Mouse (Mus musculus) kidney, embryonic 16.5 days (tissue): ENCODE results near the gene Gm11213. TPM values are rescaled to one million over a fixed set of nuclear protein-coding genes. Genes with fewer than 3 reads are reported as not detected.

Experiments
- ATAC-seq: fragments of 200-750 bp; cut with Nextera tagmentation; 2 replicates; pipeline ENCODE4 v1.8.0; 2017; ENCODE audit warnings: moderate TSS enrichment; ENCODE audit not compliant: low FRiP score, low TSS enrichment
- H3K27ac ChIP-seq: fragments of 300-500 bp; sonication (generic); 2 replicates; pipeline ENCODE4 v1.5.1; 2014; ENCODE audit warnings: low read length
- H3K27me3 ChIP-seq: fragments of 300-500 bp; sonication (generic); 2 replicates; pipeline ENCODE4 v1.6.1; 2014; ENCODE audit warnings: low read length, control low read depth, mixed read lengths; ENCODE audit not compliant: insufficient read depth
- H3K36me3 ChIP-seq: fragments of 300-500 bp; sonication (generic); 2 replicates; pipeline ENCODE4 v1.6.1; 2014; ENCODE audit warnings: low read length, control low read depth, mixed read lengths; ENCODE audit not compliant: insufficient read depth
- H3K4me1 ChIP-seq: fragments of 300-500 bp; sonication (generic); 2 replicates; pipeline ENCODE4 v1.6.1; 2014; ENCODE audit warnings: low read length, control low read depth, mixed read lengths; ENCODE audit not compliant: insufficient read depth
- H3K4me2 ChIP-seq: fragments of 300-500 bp; sonication (generic); replicated peaks from 2 replicates; pipeline ENCODE4 v1.6.1; 2014; ENCODE audit warnings: low read depth, low read length
- H3K4me3 ChIP-seq: fragments of 300-500 bp; sonication (generic); 2 replicates; pipeline ENCODE4 v1.5.1; 2014; ENCODE audit warnings: mild to moderate bottlenecking, low read length
- H3K9ac ChIP-seq: fragments of 300-500 bp; sonication (generic); replicated peaks from 2 replicates; pipeline ENCODE4 v1.6.1; 2014; ENCODE audit warnings: low read length
- H3K9me3 ChIP-seq: fragments of 300-500 bp; sonication (generic); 2 replicates; pipeline ENCODE4 v1.6.1; 2016; ENCODE audit warnings: low read length, control low read depth
- WGBS: fragments of 180-500 bp; shearing (Covaris S2); extraction: QIAGEN DNeasy Blood & Tissue Kit; methylation state at CpG from one replicate; pipeline ENCODE4 v1.1.7; 2014; 5-methylcytosine and 5-hydroxymethylcytosine counted together
- polyA plus RNA-seq: library from polyadenylated mRNA; unstranded; fragments of >200 nt; fragmentation: Nextera tagmentation; extraction: Ambion mirVana; gene quantifications from 2 replicates; pipeline ENCODE4 v1.2.1, GENCODE M21; 2015

Gene Gm11213
- polyA plus RNA-seq, result not detected in 2 replicates

GRCm38 (mm10) chr4:63604945-63605344 lies at the start of gene Gm11213:
Gm11213 (minus strand) TSS chr4:63605261.
- Histone ChIP-seq H3K27me3 (no peaks in the 10 kb centered on the region), H3K36me3 (no peaks in the 10 kb centered on the region), H3K9me3 (no peaks in the 10 kb centered on the region), H3K9ac (no peak within 1 kb of the TSS), H3K27ac (no peak within 1 kb of the TSS), H3K4me2 (no peak within 1 kb of the TSS), H3K4me3 (no peak within 1 kb of the TSS), H3K4me1 (no peaks in the 10 kb centered on the region)
- 76% methylated on average over 3 of the region's 3 CpGs for WGBS
- no peak for ATAC-seq

- H3K27me3 ChIP-seq, result no peaks in the 10 kb centered on the region
- 92% methylated on average over 1 of the region's 1 CpGs for WGBS
- no peaks in the 10 kb centered on the region for H3K4me1 ChIP-seq
- no peak overlapping the region for H3K4me3 ChIP-seq
- no peak overlapping the region for H3K9ac ChIP-seq
- H3K36me3 ChIP-seq, result no peaks in the 10 kb centered on the region
- peak; percentile 27; the same call in 1 of the 2 replicates for ATAC-seq
- no peaks in the 10 kb centered on the region for H3K9me3 ChIP-seq
- no peak overlapping the region for H3K27ac ChIP-seq
- no peak overlapping the region for H3K4me2 ChIP-seq
Observed at GRCm38 (mm10) chr4:63654381-63654780, 49.3 kb upstream of the Gm11213 start.

GRCm38 (mm10) chr4:63643956-63644726 lies 39.1 kb upstream of the Gm11213 start:
- Histone ChIP-seq H3K4me3 (no peak overlapping the region), H3K27ac (no peak overlapping the region)
- ATAC-seq, result no peak

GRCm38 (mm10) chr4:63639842-63640241 lies 34.8 kb upstream of the Gm11213 start:
- Histone ChIP-seq H3K36me3 (no peaks in the 10 kb centered on the region), H3K4me3 (no peak overlapping the region), H3K9ac (no peak overlapping the region), H3K9me3 (no peaks in the 10 kb centered on the region), H3K4me2 (no peak overlapping the region), H3K27ac (no peak overlapping the region), H3K27me3 (no peaks in the 10 kb centered on the region), H3K4me1 (no peaks in the 10 kb centered on the region)
- ATAC-seq, result no peak
- 79% methylated on average over 2 of the region's 2 CpGs for WGBS

More at GRCm38 (mm10) chr4:63643956-63644726, 39.1 kb upstream of the Gm11213 start:
- Histone ChIP-seq H3K36me3 (no peaks in the 10 kb centered on the region), H3K9ac (no peak overlapping the region), H3K9me3 (no peaks in the 10 kb centered on the region), H3K27me3 (no peaks in the 10 kb centered on the region), H3K4me1 (no peaks in the 10 kb centered on the region), H3K4me2 (no peak overlapping the region)

- Histone ChIP-seq H3K9ac (no peak overlapping the region), H3K27ac (no peak overlapping the region), H3K4me1 (no peaks in the 10 kb centered on the region), H3K36me3 (no peaks in the 10 kb centered on the region), H3K9me3 (no peaks in the 10 kb centered on the region), H3K27me3 (no peaks in the 10 kb centered on the region), H3K4me2 (no peak overlapping the region), H3K4me3 (no peak overlapping the region)
- ATAC-seq, result no peak
- 39% methylated on average over 1 of the region's 1 CpGs for WGBS
Observed at GRCm38 (mm10) chr4:63638603-63639002, 33.5 kb upstream of the Gm11213 start.

GRCm38 (mm10) chr4:63633181-63633580 lies 28.1 kb upstream of the Gm11213 start:
- Histone ChIP-seq H3K9ac (no peak overlapping the region), H3K27me3 (no peaks in the 10 kb centered on the region), H3K9me3 (no peaks in the 10 kb centered on the region), H3K4me1 (no peaks in the 10 kb centered on the region), H3K4me2 (no peak overlapping the region), H3K27ac (no peak overlapping the region), H3K4me3 (no peak overlapping the region), H3K36me3 (no peaks in the 10 kb centered on the region)
- no peak for ATAC-seq
- WGBS, result 93% methylated on average over 2 of the region's 2 CpGs

GRCm38 (mm10) chr4:63627111-63627510 lies 22.1 kb upstream of the Gm11213 start:
- Histone ChIP-seq H3K27me3 (no peaks in the 10 kb centered on the region), H3K4me2 (no peak overlapping the region), H3K4me3 (no peak overlapping the region), H3K9ac (no peak overlapping the region), H3K27ac (no peak overlapping the region), H3K4me1 (no peaks in the 10 kb centered on the region), H3K9me3 (no peaks in the 10 kb centered on the region), H3K36me3 (no peaks in the 10 kb centered on the region)
- no peak for ATAC-seq
- 76% methylated on average over 8 of the region's 8 CpGs for WGBS

- no peaks in the 10 kb centered on the region for H3K27me3 ChIP-seq
- no peaks in the 10 kb centered on the region for H3K4me1 ChIP-seq
- 33% methylated on average over 3 of the region's 3 CpGs for WGBS
- no peak overlapping the region for H3K4me2 ChIP-seq
- H3K9me3 ChIP-seq, result no peaks in the 10 kb centered on the region
- H3K4me3 ChIP-seq, result no peak overlapping the region
- no peak overlapping the region for H3K9ac ChIP-seq
- ATAC-seq, result no peak
- H3K27ac ChIP-seq, result no peak overlapping the region
- no peaks in the 10 kb centered on the region for H3K36me3 ChIP-seq
Observed at GRCm38 (mm10) chr4:63625563-63626080, 20.6 kb upstream of the Gm11213 start.

- Histone ChIP-seq H3K9me3 (no peaks in the 10 kb centered on the region), H3K27me3 (no peaks in the 10 kb centered on the region), H3K36me3 (no peaks in the 10 kb centered on the region), H3K4me2 (no peak within 1 kb of the TSS), H3K9ac (no peak within 1 kb of the TSS), H3K4me1 (no peaks in the 10 kb centered on the region), H3K27ac (no peak within 1 kb of the TSS), H3K4me3 (no peak within 1 kb of the TSS)
- no peak for ATAC-seq
- WGBS, result 61% methylated on average over 5 of the region's 5 CpGs
Observed at GRCm38 (mm10) chr4:63622378-63622835, 17.3 kb upstream of the Gm11213 start, which contains the start of gene Tex48. Tex48 (minus strand) TSS chr4:63622428.

GRCm38 (mm10) chr4:63621861-63622260 lies 16.8 kb upstream of the Gm11213 start:
- Histone ChIP-seq H3K36me3 (no peaks in the 10 kb centered on the region), H3K4me2 (no peak overlapping the region), H3K9me3 (no peaks in the 10 kb centered on the region), H3K4me3 (no peak overlapping the region), H3K27ac (no peak overlapping the region), H3K27me3 (no peaks in the 10 kb centered on the region), H3K9ac (no peak overlapping the region), H3K4me1 (no peaks in the 10 kb centered on the region)
- ATAC-seq, result no peak
- 65% methylated on average over 2 of the region's 2 CpGs for WGBS
